Mouse (Mus musculus) kidney, embryonic 14.5 days (tissue): ENCODE results near the gene Kmt2c. TPM values are rescaled to one million over a fixed set of nuclear protein-coding genes. Genes with fewer than 3 reads are reported as not detected.
A peak's percentile ranks its signal among the peaks of the same experiment; 100 is the strongest.
"Not testable (repeated sequence)": the region's sequence is repeated elsewhere in the genome, so short reads cannot be mapped to it uniquely, and the experiment has no call there.

Experiments used
- ATAC-seq: fragments of 200-750 bp; cut with Nextera tagmentation; 2 replicates; pipeline ENCODE4 v1.8.0; 2017; ENCODE audit warnings: moderate number of reproducible peaks, mild to moderate bottlenecking, moderate TSS enrichment, moderate library complexity; ENCODE audit not compliant: low FRiP score, low TSS enrichment
- H3K27ac ChIP-seq: fragments of 300-500 bp; sonication (generic); 2 replicates; pipeline ENCODE4 v1.5.1; 2014; ENCODE audit warnings: low read depth, mild to moderate bottlenecking, low read length, moderate library complexity, mixed read lengths
- H3K27me3 ChIP-seq: fragments of 300-500 bp; sonication (generic); 2 replicates; pipeline ENCODE4 v1.6.1; 2014; ENCODE audit warnings: mild to moderate bottlenecking, low read length; ENCODE audit not compliant: control insufficient read depth, insufficient read depth
- H3K36me3 ChIP-seq: fragments of 300-500 bp; sonication (generic); 2 replicates; pipeline ENCODE4 v1.6.1; 2014; ENCODE audit warnings: low read length, mixed read lengths; ENCODE audit not compliant: control insufficient read depth, insufficient read depth
- H3K4me1 ChIP-seq: fragments of 300-500 bp; sonication (generic); 2 replicates; pipeline ENCODE4 v1.6.1; 2014; ENCODE audit warnings: low read length, mixed read lengths; ENCODE audit not compliant: control insufficient read depth, insufficient read depth
- H3K4me2 ChIP-seq: fragments of 300-500 bp; sonication (generic); replicated peaks from 2 replicates; pipeline ENCODE4 v1.6.1; 2014; ENCODE audit warnings: low read depth, mild to moderate bottlenecking, low read length
- H3K4me3 ChIP-seq: fragments of 300-500 bp; sonication (generic); 2 replicates; pipeline ENCODE4 v1.5.1; 2014; ENCODE audit warnings: mild to moderate bottlenecking, low read length
- H3K9ac ChIP-seq: fragments of 300-500 bp; sonication (generic); 2 replicates; pipeline ENCODE4 v1.6.1; 2014; ENCODE audit warnings: low read depth, mild to moderate bottlenecking, low read length, moderate library complexity
- H3K9me3 ChIP-seq: fragments of 300-500 bp; sonication (generic); 2 replicates; pipeline ENCODE4 v1.6.1; 2016; ENCODE audit warnings: low read length; ENCODE audit not compliant: control insufficient read depth
- WGBS: fragments of 180-500 bp; shearing (Covaris S2); extraction: QIAGEN DNeasy Blood & Tissue Kit; methylation state at CpG from one replicate; pipeline ENCODE4 v1.1.7; 2014; 5-methylcytosine and 5-hydroxymethylcytosine counted together
- polyA plus RNA-seq: library from polyadenylated mRNA; unstranded; fragments of >200 nt; fragmentation: Nextera tagmentation; extraction: Ambion mirVana; gene quantifications from 2 replicates; pipeline ENCODE4 v1.2.1, GENCODE M21; 2014

Kmt2c gene
- polyA plus RNA-seq, 1 experiment from 2014 or later, result 23.2 TPM

- Histone ChIP-seq H3K36me3 (peaks cover 5% of the 10 kb centered on the region; the same call in 1 of the 2 replicates), H3K9me3 (no peaks in the 10 kb centered on the region), H3K9ac (no peak overlapping the region), H3K4me1 (no peaks in the 10 kb centered on the region), H3K27me3 (no peaks in the 10 kb centered on the region), H3K4me3 (no peak overlapping the region), H3K27ac (peak overlapping the region; percentile 47), H3K4me2 (no peak overlapping the region)
- WGBS, result 81% methylated on average over 10 of the region's 10 CpGs
- no peak for ATAC-seq
These were observed 252.6 kb downstream of the Kmt2c start for GRCm38 (mm10) chr5:25245806-25246472.

- Histone ChIP-seq H3K4me2 (no peak overlapping the region), H3K27ac (no peak overlapping the region), H3K27me3 (no peaks in the 10 kb centered on the region), H3K4me1 (no peaks in the 10 kb centered on the region), H3K4me3 (no peak overlapping the region), H3K36me3 (0 out of 2 replicates have a peak, but pooled peaks cover 3% of the 10 kb centered on the region), H3K9me3 (no peaks in the 10 kb centered on the region), H3K9ac (no peak overlapping the region)
- no peak for ATAC-seq
- 86% methylated on average over 6 of the region's 6 CpGs for whole genome bisulfite sequencing
These were observed 255.5 kb downstream of the Kmt2c start for GRCm38 (mm10) chr5:25243101-25243500.

GRCm38 (mm10) chr5:25224377-25224776, 274.2 kb downstream of the Kmt2c start:
- not testable (repeated sequence) for H3K27me3 ChIP-seq, H3K27ac ChIP-seq, H3K9ac ChIP-seq, H3K36me3 ChIP-seq, H3K4me1 ChIP-seq, H3K4me3 ChIP-seq, H3K4me2 ChIP-seq, ATAC-seq, H3K9me3 ChIP-seq
- WGBS, result 96% methylated on average over 1 of the region's 1 CpGs

- Histone ChIP-seq H3K4me1 (peaks cover 5% of the 10 kb centered on the region), H3K9ac (peak within 1 kb of the TSS; percentile 84), H3K27ac (peak within 1 kb of the TSS; percentile 87), H3K4me3 (peak within 1 kb of the TSS; percentile 63), H3K9me3 (no peaks in the 10 kb centered on the region), H3K36me3 (no peaks in the 10 kb centered on the region), H3K27me3 (no peaks in the 10 kb centered on the region), H3K4me2 (peak within 1 kb of the TSS; percentile 45)
- peak; percentile 98 for ATAC-seq
- 3% methylated on average over 71 of the region's 72 CpGs for WGBS
These were observed 275.6 kb downstream of the Kmt2c start, which contains the start of gene E130116L18Rik for GRCm38 (mm10) chr5:25222752-25223702. Gene E130116L18Rik, minus strand, starts transcription at chr5:25223153.

Other genes with a start within 250 kb of the Kmt2c start
- gene Cct8l1, start 17.3 kb upstream of the Kmt2c start, polyA plus RNA-seq, result 0.10 TPM in 1 of 2 replicates, not detected in the other
- 8.4 and 10.6 TPM in 2 replicates for gene Xrcc2, start 207.0 kb upstream of the Kmt2c start, polyA plus RNA-seq